Mouse (Mus musculus) layer of hippocampus, adult 9-11 months (tissue): ENCODE data around the gene Olfr807.

Source experiments
- DNase-seq: peaks from one replicate; pipeline ENCODE4 v3.0.0; 2022

The Olfr807 gene

GRCm38 (mm10) chr10:129757693-129758092, at the start of gene Olfr807:
Gene Olfr807 (minus strand): TSS chr10:129757793.
- no peak for DNase-seq

GRCm38 (mm10) chr10:129804296-129804695, 46.7 kb upstream of the Olfr807 start, which contains the start of gene Olfr811:
Gene Olfr811 (minus strand): TSS chr10:129804396.
- no peak for DNase-seq

DNA sequence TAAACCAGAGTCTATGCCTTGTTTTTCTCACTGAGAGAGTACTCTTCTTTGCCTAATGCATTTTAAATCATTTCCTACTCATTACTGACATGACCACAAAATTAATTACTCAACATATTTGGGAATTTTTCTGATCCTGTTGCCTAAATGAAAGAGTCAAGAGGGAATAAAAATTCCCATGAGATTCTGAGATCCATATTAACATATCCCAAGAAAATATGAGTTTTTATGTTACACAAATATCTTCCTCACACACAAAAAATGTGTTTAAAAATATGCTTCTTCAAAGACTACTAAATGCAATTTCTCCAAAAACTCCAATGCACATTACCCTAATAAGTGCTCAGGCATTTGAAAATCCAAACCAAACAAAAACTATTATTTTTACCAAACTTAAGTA, 37.2 kb upstream of the Olfr807 start, which contains the start of gene Olfr810:
Gene Olfr810, minus strand, starts transcription at position 101 of the 400 bp plus-strand sequence.
- no peak for DNase-seq

DNA sequence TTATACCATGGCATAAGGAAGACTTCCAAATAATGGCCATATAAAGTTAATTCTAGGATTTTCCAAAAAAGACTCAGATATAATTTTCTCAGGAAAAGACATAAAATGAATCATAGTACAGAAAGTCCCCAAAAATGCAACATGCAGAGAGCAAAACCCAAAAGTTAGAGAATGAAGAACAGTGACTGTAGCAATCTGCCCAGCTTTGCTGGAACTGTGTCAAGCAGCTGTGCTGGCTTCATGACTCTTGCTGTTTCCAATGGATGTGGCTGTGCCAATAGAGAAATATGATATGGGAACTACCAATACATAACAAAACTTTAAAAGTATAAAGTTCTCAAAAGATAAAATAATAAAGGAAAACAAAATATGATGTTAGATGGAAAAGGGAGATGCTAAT, 20.5 kb upstream of the Olfr807 start:
- no peak for DNase-seq

GRCm38 (mm10) chr10:129774338-129774737, 16.7 kb upstream of the Olfr807 start, which contains the start of gene Olfr809:
Gene Olfr809 (plus strand): TSS chr10:129774638.
- DNase-seq = no peak

DNA sequence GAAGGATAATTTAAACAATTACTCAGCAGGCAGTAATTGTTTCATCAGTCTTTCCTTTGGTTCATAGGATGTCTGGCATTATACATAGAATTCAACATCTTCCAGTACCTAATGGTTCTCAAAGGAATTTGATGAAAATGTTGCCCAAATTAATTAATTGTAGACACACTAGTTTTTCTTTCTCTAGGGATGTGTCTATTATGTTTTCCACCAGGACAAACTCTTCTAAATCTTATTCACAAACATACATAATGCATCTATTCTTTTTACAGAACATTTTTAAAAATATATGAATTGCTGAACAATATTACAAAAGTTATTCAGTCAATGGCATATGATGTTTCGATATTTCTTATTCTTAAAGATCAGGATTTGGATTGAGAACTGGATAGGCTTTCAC, 7.6 kb upstream of the Olfr807 start, which contains the start of gene Olfr808:
Gene Olfr808, plus strand, starts transcription at position 301 of the 400 bp plus-strand sequence.
- DNase-seq = no peak

DNA sequence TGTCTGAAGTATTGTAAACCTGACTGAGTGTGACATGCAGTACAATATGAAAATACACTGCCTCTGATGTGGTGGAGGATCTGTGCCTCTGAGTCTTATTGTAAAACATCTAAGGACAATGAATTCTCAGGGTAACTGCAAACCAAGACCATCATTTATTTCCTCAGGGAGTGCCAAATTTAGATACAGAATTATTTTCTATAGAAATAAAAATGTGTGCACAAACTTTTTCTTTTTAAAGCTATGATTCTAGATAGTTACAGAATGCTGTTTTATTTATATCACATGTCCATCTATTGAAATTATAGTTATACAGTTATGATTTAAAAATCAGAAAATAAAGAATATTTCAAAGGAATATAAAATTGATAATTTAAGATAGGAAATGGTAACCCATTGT, 15.8 kb downstream of the Olfr807 start, which contains the start of gene Olfr806:
Gene Olfr806, minus strand, starts transcription at position 101 of the 400 bp plus-strand sequence.
- DNase-seq = no peak

DNA sequence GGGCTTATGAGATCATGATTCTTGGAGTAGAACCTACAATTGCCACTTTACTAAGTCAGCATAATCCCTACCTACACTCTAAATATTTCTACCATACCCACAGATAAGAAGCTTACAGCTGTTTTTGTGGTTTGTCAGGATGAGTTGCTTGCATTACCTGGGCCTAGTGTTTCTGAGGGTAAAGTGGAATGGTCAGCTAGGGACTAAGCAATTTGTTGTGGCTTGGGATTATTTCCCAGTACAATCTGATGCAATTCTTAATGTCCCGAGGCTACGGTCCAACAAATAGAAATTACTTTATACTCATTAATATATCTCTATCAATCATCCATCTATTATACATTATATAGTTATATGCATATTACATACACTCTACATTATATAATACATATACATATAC, 28.3 kb downstream of the Olfr807 start, which contains the start of gene Olfr805:
Gene Olfr805, minus strand, starts transcription at position 101 of the 400 bp plus-strand sequence.
- no peak for DNase-seq
